Mouse (Mus musculus) embryonic facial prominence, embryonic 13.5 days (tissue): Measurements from ENCODE around the gene Rhox11. TPM values are rescaled to one million over a fixed set of nuclear protein-coding genes. Genes with fewer than 3 reads are reported as not detected.
"Not testable (repeated sequence)": the region's sequence is repeated elsewhere in the genome, so short reads cannot be mapped to it uniquely, and the experiment has no call there.

Source experiments
- ATAC-seq: fragments of 200-750 bp; cut with Nextera tagmentation; 2 replicates; pipeline ENCODE4 v1.8.0; 2017; ENCODE audit warnings: low read depth; ENCODE audit not compliant: insufficient number of reproducible peaks, insufficient read depth, low FRiP score, low TSS enrichment
- H3K27ac ChIP-seq: fragments of 300-500 bp; sonication (generic); 2 replicates; pipeline ENCODE4 v1.5.1; 2015; ENCODE audit warnings: moderate library complexity, mild to moderate bottlenecking, inconsistent platforms
- H3K27me3 ChIP-seq: fragments of 300-500 bp; sonication (generic); 2 replicates; pipeline ENCODE4 v1.6.1; 2015; ENCODE audit warnings: mild to moderate bottlenecking, inconsistent platforms
- H3K36me3 ChIP-seq: fragments of 300-500 bp; sonication (generic); 2 replicates; pipeline ENCODE4 v1.6.1; 2015; ENCODE audit warnings: mild to moderate bottlenecking, inconsistent platforms
- H3K4me1 ChIP-seq: fragments of 300-500 bp; sonication (generic); 2 replicates; pipeline ENCODE4 v1.6.1; 2015; ENCODE audit warnings: inconsistent platforms
- H3K4me2 ChIP-seq: fragments of 300-500 bp; sonication (generic); 2 replicates; pipeline ENCODE4 v1.6.1; 2015; ENCODE audit warnings: moderate library complexity, mild to moderate bottlenecking, inconsistent platforms
- H3K4me3 ChIP-seq: fragments of 300-500 bp; sonication (generic); 2 replicates; pipeline ENCODE4 v1.5.1; 2015; ENCODE audit warnings: mild to moderate bottlenecking, inconsistent platforms
- H3K9ac ChIP-seq: fragments of 300-500 bp; sonication (generic); 2 replicates; pipeline ENCODE4 v1.6.1; 2015; ENCODE audit warnings: mild to moderate bottlenecking, inconsistent platforms
- H3K9me3 ChIP-seq: fragments of 300-500 bp; sonication (generic); 2 replicates; pipeline ENCODE4 v1.6.1; 2016; ENCODE audit warnings: inconsistent platforms
- WGBS: fragments of 180-500 bp; shearing (Covaris S2); methylation state at CpG from one replicate; pipeline ENCODE4 v1.1.7; 2015; ENCODE audit warnings: mixed read lengths; 5-methylcytosine and 5-hydroxymethylcytosine counted together
- polyA plus RNA-seq: library from polyadenylated mRNA; unstranded; fragments of >200 nt; fragmentation: Nextera tagmentation; extraction: Ambion mirVana; gene quantifications from 2 replicates; pipeline ENCODE4 v1.2.1, GENCODE M21; 2015

Gene Rhox11
- polyA plus RNA-seq, result not detected in 2 replicates

- H3K36me3 ChIP-seq, result no peaks in the 10 kb centered on the region
- H3K27me3 ChIP-seq, result no peaks in the 10 kb centered on the region
- H3K9me3 ChIP-seq, result no peaks in the 10 kb centered on the region
- no peak for ATAC-seq
- 86% methylated on average over 9 of the region's 9 CpGs for WGBS
- H3K4me3 ChIP-seq, result no peak within 1 kb of the TSS
- H3K4me1 ChIP-seq, result no peaks in the 10 kb centered on the region
- no peak within 1 kb of the TSS for H3K27ac ChIP-seq
- no peak within 1 kb of the TSS for H3K9ac ChIP-seq
- no peak within 1 kb of the TSS for H3K4me2 ChIP-seq
Measured at GRCm38 (mm10) chrX:38085041-38085440, at the start of gene Rhox11. TSS of gene Rhox11 (minus strand) at chrX:38085141.

- Histone ChIP-seq H3K4me3 (no peak overlapping the region), H3K9me3 (peaks cover 13% of the 10 kb centered on the region; the same call in 1 of the 2 replicates), H3K27me3 (no peaks in the 10 kb centered on the region), H3K4me1 (no peaks in the 10 kb centered on the region), H3K27ac (no peak overlapping the region), H3K36me3 (no peaks in the 10 kb centered on the region), H3K9ac (no peak overlapping the region), H3K4me2 (no peak overlapping the region)
- WGBS, result 90% methylated on average over 25 of the region's 34 CpGs
- ATAC-seq, result no peak
Measured at GRCm38 (mm10) chrX:38121478-38121877, 36.5 kb upstream of the Rhox11 start.

GRCm38 (mm10) chrX:38120982-38121381 is 36.0 kb upstream of the Rhox11 start, which contains the start of gene Rhox13:
TSS of gene Rhox13 (plus strand) at chrX:38121219.
- ATAC-seq, result no peak
- no peak within 1 kb of the TSS for H3K4me3 ChIP-seq
- H3K4me2 ChIP-seq, result no peak within 1 kb of the TSS
- peaks cover 13% of the 10 kb centered on the region; the same call in 1 of the 2 replicates for H3K9me3 ChIP-seq
- no peak within 1 kb of the TSS for H3K27ac ChIP-seq
- WGBS, result 94% methylated on average over 20 of the region's 20 CpGs
- no peak within 1 kb of the TSS for H3K9ac ChIP-seq
- H3K4me1 ChIP-seq, result no peaks in the 10 kb centered on the region
- H3K27me3 ChIP-seq, result no peaks in the 10 kb centered on the region
- no peaks in the 10 kb centered on the region for H3K36me3 ChIP-seq

GRCm38 (mm10) chrX:38110807-38111206 is 25.9 kb upstream of the Rhox11 start, which contains the start of gene Rhox12:
TSS of gene Rhox12 (minus strand) at chrX:38110907.
- Histone ChIP-seq H3K27me3 (no peaks in the 10 kb centered on the region), H3K4me2 (no peak within 1 kb of the TSS), H3K9ac (no peak within 1 kb of the TSS), H3K4me3 (no peak within 1 kb of the TSS), H3K36me3 (no peaks in the 10 kb centered on the region), H3K27ac (no peak within 1 kb of the TSS), H3K9me3 (no peaks in the 10 kb centered on the region), H3K4me1 (no peaks in the 10 kb centered on the region)
- 68% methylated on average over 4 of the region's 4 CpGs for WGBS
- no peak for ATAC-seq

GRCm38 (mm10) chrX:38084226-38084625 is 715 bp downstream of the Rhox11 start:
- H3K36me3 ChIP-seq, result no peaks in the 10 kb centered on the region
- 18% methylated on average over 12 of the region's 12 CpGs for WGBS
- no peaks in the 10 kb centered on the region for H3K27me3 ChIP-seq
- H3K4me2 ChIP-seq, result no peak overlapping the region
- no peak for ATAC-seq
- no peak overlapping the region for H3K9ac ChIP-seq
- H3K4me1 ChIP-seq, result no peaks in the 10 kb centered on the region
- no peak overlapping the region for H3K4me3 ChIP-seq
- H3K9me3 ChIP-seq, result no peaks in the 10 kb centered on the region
- H3K27ac ChIP-seq, result no peak overlapping the region

- Histone ChIP-seq H3K4me2 (no peak within 1 kb of the TSS), H3K36me3 (no peaks in the 10 kb centered on the region), H3K4me1 (no peaks in the 10 kb centered on the region), H3K4me3 (no peak within 1 kb of the TSS), H3K27me3 (no peaks in the 10 kb centered on the region), H3K9me3 (no peaks in the 10 kb centered on the region), H3K9ac (no peak within 1 kb of the TSS), H3K27ac (no peak within 1 kb of the TSS)
- 85% methylated on average over 11 of the region's 11 CpGs for WGBS
- ATAC-seq, result no peak
Measured at GRCm38 (mm10) chrX:38066175-38066574, 18.8 kb downstream of the Rhox11 start, which contains the start of gene Rhox10. TSS of gene Rhox10 (plus strand) at chrX:38066475.

- H3K9me3 ChIP-seq, result no peaks in the 10 kb centered on the region
- H3K27me3 ChIP-seq, result no peaks in the 10 kb centered on the region
- ATAC-seq, result no peak
- H3K4me3 ChIP-seq, result no peak overlapping the region
- no peak overlapping the region for H3K4me2 ChIP-seq
- H3K4me1 ChIP-seq, result no peaks in the 10 kb centered on the region
- no peak overlapping the region for H3K9ac ChIP-seq
- H3K27ac ChIP-seq, result no peak overlapping the region
- H3K36me3 ChIP-seq, result no peaks in the 10 kb centered on the region
- 0% methylated on average over 1 of the region's 1 CpGs for whole genome bisulfite sequencing
Measured at GRCm38 (mm10) chrX:38061544-38061943, 23.4 kb downstream of the Rhox11 start.

GRCm38 (mm10) chrX:38043014-38043413 is 41.9 kb downstream of the Rhox11 start, which contains the start of gene Btg1-ps2:
TSS of gene Btg1-ps2 (minus strand) at chrX:38043114.
- ATAC-seq, H3K9ac ChIP-seq, H3K4me1 ChIP-seq, H3K27ac ChIP-seq, H3K27me3 ChIP-seq, H3K4me2 ChIP-seq, H3K4me3 ChIP-seq, H3K9me3 ChIP-seq, H3K36me3 ChIP-seq: not testable (repeated sequence)

GRCm38 (mm10) chrX:38039666-38040065 is 45.3 kb downstream of the Rhox11 start:
- whole genome bisulfite sequencing, result 89% methylated on average over 5 of the region's 5 CpGs
- Histone ChIP-seq H3K4me2 (no peak overlapping the region), H3K4me1 (no peaks in the 10 kb centered on the region), H3K27me3 (no peaks in the 10 kb centered on the region), H3K27ac (no peak overlapping the region), H3K36me3 (no peaks in the 10 kb centered on the region), H3K9ac (no peak overlapping the region), H3K4me3 (no peak overlapping the region), H3K9me3 (no peaks in the 10 kb centered on the region)
- no peak for ATAC-seq

- Histone ChIP-seq H3K9me3 (no peaks in the 10 kb centered on the region), H3K4me3 (no peak overlapping the region), H3K9ac (no peak overlapping the region), H3K4me1 (no peaks in the 10 kb centered on the region), H3K27me3 (no peaks in the 10 kb centered on the region), H3K36me3 (no peaks in the 10 kb centered on the region), H3K27ac (no peak overlapping the region), H3K4me2 (no peak overlapping the region)
- no peak for ATAC-seq
- WGBS, result 61% methylated on average over 2 of the region's 2 CpGs
Measured at GRCm38 (mm10) chrX:38033841-38034240, 51.1 kb downstream of the Rhox11 start.
